Mouse (Mus musculus): ENCODE data around the gene Ankrd16. TPM values are rescaled to one million over a fixed set of nuclear protein-coding genes. Genes with fewer than 3 reads are reported as not detected.
A peak's percentile ranks its signal among the peaks of the same experiment; 100 is the strongest.

The Ankrd16 gene
- polyA plus RNA-seq, 2 experiments, result 24.1 to 146 TPM

DNA sequence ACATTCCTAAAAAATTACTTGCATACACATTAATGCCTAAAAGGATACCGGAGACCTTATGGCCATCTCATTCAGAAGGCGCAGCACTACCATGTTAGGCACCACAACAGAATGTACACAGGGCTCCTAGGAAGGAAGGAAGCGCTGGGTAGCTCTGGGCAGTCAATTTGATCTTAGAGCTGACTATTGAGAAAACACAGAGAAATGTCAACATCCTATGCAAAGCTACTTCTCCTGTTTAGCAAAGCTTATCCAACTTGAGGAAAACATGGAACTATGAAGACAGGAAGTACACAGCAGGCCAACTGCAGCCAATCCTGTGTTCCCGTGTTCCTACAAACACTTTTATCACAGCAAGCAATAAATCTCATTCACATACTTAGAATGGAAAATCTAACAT, 6.0 kb upstream of the Ankrd16 start:
- H3K9ac ChIP-seq (ENCODE audit: low read depth, low read length, severe bottlenecking), result no peak overlapping the region
- H3K27ac ChIP-seq (replicated peaks; ENCODE audit: low read depth, low read length), result no peak overlapping the region
- no peak overlapping the region for H3K4me3 ChIP-seq (replicated peaks; ENCODE audit: low read length)
- 92% methylated on average over 4 of the region's 4 CpGs for WGBS
- peaks cover 19% of the 10 kb centered on the region for H3K36me3 ChIP-seq (ENCODE audit: control insufficient read depth, insufficient read depth, low read length)
- no peak overlapping the region for H3K4me2 ChIP-seq (replicated peaks; ENCODE audit: low read depth, low read length, severe bottlenecking)
- H3K27me3 ChIP-seq (ENCODE audit: control insufficient read depth, insufficient read depth, low read length), result no peaks in the 10 kb centered on the region
- DNase-seq (ENCODE audit: low spot score), result no peak
- no peak for ATAC-seq (ENCODE audit: low FRiP score, low read depth)
- no peaks in the 10 kb centered on the region for H3K9me3 ChIP-seq (ENCODE audit: control insufficient read depth, low read length)
- TF ChIP-seq POLR2A (IDR thresholded peaks at IDR 0.05; ENCODE audit: borderline replicate concordance, extremely low read depth, insufficient read depth, insufficient read length), result no peak
- H3K4me1 ChIP-seq (ENCODE audit: control insufficient read depth, insufficient read depth, low read length), result peaks cover 8% of the 10 kb centered on the region

DNA sequence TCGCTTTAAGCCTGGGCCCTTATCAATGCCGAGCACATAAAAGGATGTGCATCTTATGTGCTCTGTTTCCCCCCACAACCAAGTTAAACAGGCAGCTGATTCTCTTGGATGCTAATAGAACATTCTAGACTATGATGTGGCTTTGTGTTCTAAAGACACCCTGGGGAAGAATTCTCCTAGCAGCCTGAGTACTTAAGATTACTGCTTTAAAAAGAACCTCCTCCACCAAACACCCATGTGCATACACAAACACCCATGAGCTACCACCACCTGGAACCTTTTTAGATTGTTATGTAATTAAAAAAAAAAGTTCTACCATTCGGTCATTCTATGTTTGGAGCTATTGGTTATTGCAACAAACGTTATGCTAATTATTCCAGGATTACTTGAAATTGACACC, 5.3 kb upstream of the Ankrd16 start:
- no peak overlapping the region for H3K9ac ChIP-seq (ENCODE audit: low read depth, low read length, severe bottlenecking)
- WGBS, result 81% methylated on average over 4 of the region's 4 CpGs
- no peaks in the 10 kb centered on the region for H3K9me3 ChIP-seq (ENCODE audit: control insufficient read depth, low read length)
- no peak overlapping the region for H3K27ac ChIP-seq (replicated peaks; ENCODE audit: low read depth, low read length)
- H3K36me3 ChIP-seq (ENCODE audit: control insufficient read depth, insufficient read depth, low read length), result peaks cover 12% of the 10 kb centered on the region
- H3K4me1 ChIP-seq (ENCODE audit: control insufficient read depth, insufficient read depth, low read length), result peaks cover 8% of the 10 kb centered on the region
- H3K4me2 ChIP-seq (replicated peaks; ENCODE audit: low read depth, low read length, severe bottlenecking), result no peak overlapping the region
- ATAC-seq (ENCODE audit: low FRiP score, low read depth) (no peak), DNase-seq (ENCODE audit: low spot score) (no peak)
- H3K4me3 ChIP-seq (replicated peaks; ENCODE audit: low read length), result no peak overlapping the region
- no peak for TF ChIP-seq POLR2A (IDR thresholded peaks at IDR 0.05; ENCODE audit: borderline replicate concordance, extremely low read depth, insufficient read depth, insufficient read length)
- no peaks in the 10 kb centered on the region for H3K27me3 ChIP-seq (ENCODE audit: control insufficient read depth, insufficient read depth, low read length)

GRCm38 (mm10) chr2:11774426-11774825, 3.2 kb upstream of the Ankrd16 start:
- no peak overlapping the region for H3K4me3 ChIP-seq (replicated peaks; ENCODE audit: low read length)
- DNase-seq (ENCODE audit: low spot score), result no peak

GRCm38 (mm10) chr2:11775121-11775520, 2.6 kb upstream of the Ankrd16 start:
- no peak for ATAC-seq (ENCODE audit: low FRiP score, low read depth)
- no peak for DNase-seq (ENCODE audit: low spot score)
- 87% methylated on average over 5 of the region's 5 CpGs for WGBS

More at GRCm38 (mm10) chr2:11774426-11774825, 3.2 kb upstream of the Ankrd16 start:
- no peak overlapping the region; the same call in 1 of the 2 replicates for H3K9ac ChIP-seq (ENCODE audit: low read depth, low read length, severe bottlenecking)
- H3K4me1 ChIP-seq (ENCODE audit: control insufficient read depth, insufficient read depth, low read length), result peaks cover 14% of the 10 kb centered on the region
- no peak overlapping the region for H3K27ac ChIP-seq (replicated peaks; ENCODE audit: low read depth, low read length)
- H3K4me2 ChIP-seq (replicated peaks; ENCODE audit: low read depth, low read length, severe bottlenecking), result no peak overlapping the region
- ATAC-seq (ENCODE audit: low FRiP score, low read depth), result no peak
- no peaks in the 10 kb centered on the region for H3K27me3 ChIP-seq (ENCODE audit: control insufficient read depth, insufficient read depth, low read length)
- 78% methylated on average over 10 of the region's 10 CpGs for WGBS
- no peaks in the 10 kb centered on the region for H3K9me3 ChIP-seq (ENCODE audit: control insufficient read depth, low read length)
- no peak for TF ChIP-seq POLR2A (IDR thresholded peaks at IDR 0.05; ENCODE audit: borderline replicate concordance, extremely low read depth, insufficient read depth, insufficient read length)
- peaks cover 5% of the 10 kb centered on the region for H3K36me3 ChIP-seq (ENCODE audit: control insufficient read depth, insufficient read depth, low read length)

GRCm38 (mm10) chr2:11776415-11776814, 1.3 kb upstream of the Ankrd16 start:
- Histone ChIP-seq H3K9ac (ENCODE audit: low read depth, low read length, severe bottlenecking) (peak overlapping the region; percentile 84; the same call in 1 of the 2 replicates), H3K4me1 (ENCODE audit: control insufficient read depth, insufficient read depth, low read length) (peaks cover 19% of the 10 kb centered on the region), H3K27ac (replicated peaks; ENCODE audit: low read depth, low read length) (no peak overlapping the region), H3K9me3 (ENCODE audit: control insufficient read depth, low read length) (no peaks in the 10 kb centered on the region), H3K36me3 (ENCODE audit: control insufficient read depth, insufficient read depth, low read length) (peaks cover 9% of the 10 kb centered on the region), H3K4me3 (replicated peaks; ENCODE audit: low read length) (peak overlapping the region; percentile 77), H3K27me3 (ENCODE audit: control insufficient read depth, insufficient read depth, low read length) (no peaks in the 10 kb centered on the region), H3K4me2 (replicated peaks; ENCODE audit: low read depth, low read length, severe bottlenecking) (peak overlapping the region; percentile 53)
- TF ChIP-seq POLR2A (IDR thresholded peaks at IDR 0.05; ENCODE audit: borderline replicate concordance, extremely low read depth, insufficient read depth, insufficient read length), result no peak
- ATAC-seq (ENCODE audit: low FRiP score, low read depth) (no peak), DNase-seq (ENCODE audit: low spot score) (no peak)
- 53% methylated on average over 8 of the region's 8 CpGs for WGBS

More at GRCm38 (mm10) chr2:11775121-11775520, 2.6 kb upstream of the Ankrd16 start:
- H3K4me1 ChIP-seq (ENCODE audit: control insufficient read depth, insufficient read depth, low read length), result peaks cover 19% of the 10 kb centered on the region
- no peaks in the 10 kb centered on the region for H3K27me3 ChIP-seq (ENCODE audit: control insufficient read depth, insufficient read depth, low read length)
- H3K27ac ChIP-seq (replicated peaks; ENCODE audit: low read depth, low read length), result no peak overlapping the region
- H3K9me3 ChIP-seq (ENCODE audit: control insufficient read depth, low read length), result no peaks in the 10 kb centered on the region
- no peaks in the 10 kb centered on the region; the same call in 1 of the 2 replicates for H3K36me3 ChIP-seq (ENCODE audit: control insufficient read depth, insufficient read depth, low read length)
- H3K4me2 ChIP-seq (replicated peaks; ENCODE audit: low read depth, low read length, severe bottlenecking), result no peak overlapping the region
- no peak for TF ChIP-seq POLR2A (IDR thresholded peaks at IDR 0.05; ENCODE audit: borderline replicate concordance, extremely low read depth, insufficient read depth, insufficient read length)
- H3K4me3 ChIP-seq (replicated peaks; ENCODE audit: low read length), result no peak overlapping the region
- H3K9ac ChIP-seq (ENCODE audit: low read depth, low read length, severe bottlenecking), result no peak overlapping the region
